Mouse (Mus musculus): ENCODE measurements around the gene Kcnk10. TPM values are rescaled to one million over a fixed set of nuclear protein-coding genes. Genes with fewer than 3 reads are reported as not detected.

The Kcnk10 gene
- polyA plus RNA-seq, 1 experiment = not detected

DNA sequence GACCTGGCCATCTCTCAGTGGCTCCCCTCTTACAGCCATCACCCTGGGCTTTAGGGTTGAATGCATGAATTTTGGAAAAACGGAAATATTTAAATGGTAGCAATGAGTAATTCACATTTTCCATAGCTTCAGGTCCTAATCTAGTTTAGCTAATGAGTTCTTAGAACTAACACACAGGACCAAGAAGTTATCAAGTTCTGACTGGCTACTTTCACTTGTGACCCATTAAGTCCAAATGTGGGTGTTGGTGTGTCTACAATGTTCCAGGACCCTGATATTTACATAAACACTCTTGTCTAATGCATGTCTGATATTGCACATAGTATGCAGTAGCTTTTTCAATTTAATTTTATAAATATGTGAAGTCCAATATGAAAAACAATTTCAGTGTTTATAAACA, 27.2 kb upstream of the Kcnk10 start:
- TF ChIP-seq GATA1 (IDR thresholded peaks at IDR 0.05; ENCODE audit: borderline replicate concordance, low read length) (no peak), FLI1 (IDR thresholded peaks at IDR 0.05; ENCODE audit: low read length) (no peak)
- no peak overlapping the region for H3K4me3 ChIP-seq (replicated peaks)
- H3K27me3 ChIP-seq (replicated peaks) = no peaks in the 10 kb centered on the region
- peaks cover 17% of the 10 kb centered on the region for H3K9me3 ChIP-seq
- no peaks in the 10 kb centered on the region for H3K36me3 ChIP-seq (replicated peaks; ENCODE audit: low read length)
- H3K4me1 ChIP-seq = peaks cover 16% of the 10 kb centered on the region

- Histone ChIP-seq H3K4me3 (replicated peaks) (no peak overlapping the region), H3K36me3 (replicated peaks; ENCODE audit: low read length) (peaks cover 3% of the 10 kb centered on the region), H3K27me3 (replicated peaks) (no peaks in the 10 kb centered on the region), H3K9me3 (peaks cover 15% of the 10 kb centered on the region), H3K4me1 (peaks cover 14% of the 10 kb centered on the region)
- no peak for TF ChIP-seq FLI1 (IDR thresholded peaks at IDR 0.05; ENCODE audit: low read length)
- TF ChIP-seq GATA1 (IDR thresholded peaks at IDR 0.05; ENCODE audit: borderline replicate concordance, low read length) = no peak
These were observed 24.0 kb upstream of the Kcnk10 start for GRCm38 (mm10) chr12:98602114-98602513.

GRCm38 (mm10) chr12:98600861-98601260, 22.8 kb upstream of the Kcnk10 start:
- Histone ChIP-seq H3K4me1 (peaks cover 10% of the 10 kb centered on the region; the same call in 1 of the 2 replicates), H3K36me3 (replicated peaks; ENCODE audit: low read length) (peaks cover 3% of the 10 kb centered on the region), H3K9me3 (peaks cover 22% of the 10 kb centered on the region), H3K4me3 (replicated peaks) (no peak overlapping the region), H3K27me3 (replicated peaks) (no peaks in the 10 kb centered on the region)
- TF ChIP-seq GATA1 (IDR thresholded peaks at IDR 0.05; ENCODE audit: borderline replicate concordance, low read length) = no peak
- no peak for TF ChIP-seq FLI1 (IDR thresholded peaks at IDR 0.05; ENCODE audit: low read length)

GRCm38 (mm10) chr12:98591016-98591415, 12.9 kb upstream of the Kcnk10 start:
- Histone ChIP-seq H3K27me3 (replicated peaks) (no peaks in the 10 kb centered on the region), H3K4me3 (replicated peaks) (no peak overlapping the region), H3K4me1 (peaks cover 11% of the 10 kb centered on the region), H3K36me3 (replicated peaks; ENCODE audit: low read length) (no peaks in the 10 kb centered on the region), H3K9me3 (peaks cover 28% of the 10 kb centered on the region)
- TF ChIP-seq FLI1 (IDR thresholded peaks at IDR 0.05; ENCODE audit: low read length) (no peak), GATA1 (IDR thresholded peaks at IDR 0.05; ENCODE audit: borderline replicate concordance, low read length) (no peak)

DNA sequence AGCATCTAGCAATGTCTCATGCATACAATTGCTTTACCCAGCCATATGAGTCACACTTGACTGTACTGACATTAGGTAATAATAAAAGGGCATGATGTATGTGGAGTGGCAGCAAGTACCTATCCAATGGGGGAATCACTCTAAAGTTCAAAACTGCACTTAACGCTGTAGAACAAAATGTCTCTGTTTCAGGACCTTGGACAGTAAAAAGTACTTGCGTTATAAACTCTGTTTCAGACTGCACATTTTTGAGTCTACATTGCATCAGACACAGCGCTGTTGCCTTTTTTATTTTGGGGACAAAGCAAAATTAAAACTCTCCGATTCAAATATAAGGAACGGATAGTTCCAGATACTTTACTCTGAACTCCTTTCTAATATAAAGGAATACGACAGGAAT, 10.5 kb upstream of the Kcnk10 start:
- no peak for TF ChIP-seq FLI1 (IDR thresholded peaks at IDR 0.05; ENCODE audit: low read length)
- no peak for TF ChIP-seq GATA1 (IDR thresholded peaks at IDR 0.05; ENCODE audit: borderline replicate concordance, low read length)
- Histone ChIP-seq H3K27me3 (replicated peaks) (no peaks in the 10 kb centered on the region), H3K36me3 (replicated peaks; ENCODE audit: low read length) (no peaks in the 10 kb centered on the region), H3K4me1 (no peaks in the 10 kb centered on the region), H3K9me3 (peaks cover 24% of the 10 kb centered on the region), H3K4me3 (replicated peaks) (no peak overlapping the region)

- H3K9me3 ChIP-seq = no peaks in the 10 kb centered on the region
- H3K36me3 ChIP-seq (replicated peaks; ENCODE audit: low read length) = no peaks in the 10 kb centered on the region
- TF ChIP-seq FLI1 (IDR thresholded peaks at IDR 0.05; ENCODE audit: low read length) = no peak
- TF ChIP-seq GATA1 (IDR thresholded peaks at IDR 0.05; ENCODE audit: borderline replicate concordance, low read length) = no peak
- H3K4me1 ChIP-seq = no peaks in the 10 kb centered on the region
- peaks cover 2% of the 10 kb centered on the region for H3K27me3 ChIP-seq (replicated peaks)
- H3K4me3 ChIP-seq (replicated peaks) = no peak overlapping the region
These were observed 7.2 kb upstream of the Kcnk10 start for GRCm38 (mm10) chr12:98585302-98585701.

- H3K4me1 ChIP-seq = peaks cover 34% of the 10 kb centered on the region
- TF ChIP-seq FLI1 (IDR thresholded peaks at IDR 0.05; ENCODE audit: low read length) (no peak), GATA1 (IDR thresholded peaks at IDR 0.05; ENCODE audit: borderline replicate concordance, low read length) (no peak)
- peaks cover 6% of the 10 kb centered on the region; the same call in 1 of the 2 replicates for H3K9me3 ChIP-seq
- H3K27me3 ChIP-seq (replicated peaks) = peaks cover 73% of the 10 kb centered on the region
- no peaks in the 10 kb centered on the region for H3K36me3 ChIP-seq (replicated peaks; ENCODE audit: low read length)
- H3K4me3 ChIP-seq (replicated peaks) = peak overlapping the region; percentile 65
These were observed 2.1 kb downstream of the Kcnk10 start for GRCm38 (mm10) chr12:98575942-98576550.

GRCm38 (mm10) chr12:98575195-98575887, 2.8 kb downstream of the Kcnk10 start:
- H3K36me3 ChIP-seq (replicated peaks; ENCODE audit: low read length) = no peaks in the 10 kb centered on the region
- peaks cover 6% of the 10 kb centered on the region; the same call in 1 of the 2 replicates for H3K9me3 ChIP-seq
- H3K4me1 ChIP-seq = peaks cover 34% of the 10 kb centered on the region
- H3K27me3 ChIP-seq (replicated peaks) = peaks cover 72% of the 10 kb centered on the region
- TF ChIP-seq FLI1 (IDR thresholded peaks at IDR 0.05; ENCODE audit: low read length) (no peak), GATA1 (IDR thresholded peaks at IDR 0.05; ENCODE audit: borderline replicate concordance, low read length) (no peak)
- peak overlapping the region; percentile 89 for H3K4me3 ChIP-seq (replicated peaks)

DNA sequence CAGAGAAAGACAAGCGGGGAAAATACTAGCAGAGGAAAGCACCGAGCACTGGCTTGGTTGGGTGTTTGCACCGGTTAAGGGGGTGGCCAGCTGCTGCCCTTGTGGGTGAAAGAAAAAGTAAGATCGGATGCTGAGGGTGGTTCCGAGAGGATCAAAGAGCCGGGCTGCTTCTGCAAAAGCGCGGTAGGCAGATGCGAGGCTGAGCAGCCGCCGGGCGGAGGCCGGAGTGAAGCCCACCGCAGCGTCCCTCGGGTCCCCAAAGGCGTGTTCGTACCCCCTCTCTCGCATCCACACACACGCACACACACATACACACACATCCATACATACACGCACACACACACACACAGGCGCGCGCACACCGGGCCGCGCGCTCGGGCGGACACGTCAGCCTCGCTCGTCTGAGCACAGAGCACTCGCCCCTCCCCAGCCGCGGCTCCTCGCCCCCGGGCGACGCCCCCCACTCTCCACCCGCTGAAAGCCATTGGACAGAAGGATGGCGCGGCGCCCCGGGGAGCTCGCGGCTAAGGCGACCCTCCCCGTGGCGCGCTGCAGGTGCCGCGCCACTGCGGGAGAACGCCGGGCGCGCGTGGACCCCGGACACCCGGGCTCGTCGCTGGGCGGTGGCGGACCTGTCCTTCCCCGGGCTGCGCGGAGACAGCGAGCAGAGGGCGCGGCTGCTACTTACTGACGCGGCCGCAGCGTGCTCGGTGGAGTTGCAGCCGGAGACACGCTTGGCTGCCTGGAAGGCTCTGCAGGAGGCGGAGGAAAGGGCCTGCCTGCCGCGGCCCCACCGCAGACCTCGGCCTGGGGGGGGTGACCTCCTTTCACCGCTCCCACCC, 3.5 kb downstream of the Kcnk10 start:
- peaks cover 34% of the 10 kb centered on the region for H3K4me1 ChIP-seq
- no peaks in the 10 kb centered on the region for H3K36me3 ChIP-seq (replicated peaks; ENCODE audit: low read length)
- peaks cover 6% of the 10 kb centered on the region; the same call in 1 of the 2 replicates for H3K9me3 ChIP-seq
- TF ChIP-seq GATA1 (IDR thresholded peaks at IDR 0.05; ENCODE audit: borderline replicate concordance, low read length) = no peak
- no peak for TF ChIP-seq FLI1 (IDR thresholded peaks at IDR 0.05; ENCODE audit: low read length)
- H3K27me3 ChIP-seq (replicated peaks) = peaks cover 73% of the 10 kb centered on the region
- peak overlapping the region; percentile 89 for H3K4me3 ChIP-seq (replicated peaks)

Data from megakaryocyte, embryonic 14.5 days (primary cell).